Mouse (Mus musculus) T-cell, adult 2 months (primary cell): Measurements from ENCODE around the gene Abcc2.

Source experiments
- DNase-seq: peaks from one replicate; pipeline ENCODE4 v3.0.0; 2022; ENCODE audit warnings: low spot score

Gene Abcc2

DNA sequence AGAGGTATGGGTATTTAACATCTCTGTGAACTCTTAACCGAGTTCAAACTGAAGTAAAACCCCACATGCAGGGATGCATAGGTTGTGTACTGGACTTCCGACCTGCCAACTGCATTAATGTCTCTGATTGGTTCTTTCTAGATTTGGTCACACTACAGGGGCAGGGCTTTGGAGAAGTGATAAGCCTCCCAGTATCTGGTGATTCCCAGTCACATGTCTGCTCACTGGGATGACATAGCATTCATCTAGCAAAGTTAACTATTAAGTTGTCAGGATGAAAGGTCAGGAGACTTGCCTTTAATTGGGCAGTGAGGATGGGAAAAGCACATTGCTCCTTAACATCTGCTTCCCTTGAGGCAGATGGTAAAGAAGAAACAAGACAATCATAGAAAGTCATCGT is at the start of gene Abcc2:
Gene Abcc2, plus strand, starts transcription at position 213 of the 400 bp plus-strand sequence.
- DNase-seq = no peak

DNA sequence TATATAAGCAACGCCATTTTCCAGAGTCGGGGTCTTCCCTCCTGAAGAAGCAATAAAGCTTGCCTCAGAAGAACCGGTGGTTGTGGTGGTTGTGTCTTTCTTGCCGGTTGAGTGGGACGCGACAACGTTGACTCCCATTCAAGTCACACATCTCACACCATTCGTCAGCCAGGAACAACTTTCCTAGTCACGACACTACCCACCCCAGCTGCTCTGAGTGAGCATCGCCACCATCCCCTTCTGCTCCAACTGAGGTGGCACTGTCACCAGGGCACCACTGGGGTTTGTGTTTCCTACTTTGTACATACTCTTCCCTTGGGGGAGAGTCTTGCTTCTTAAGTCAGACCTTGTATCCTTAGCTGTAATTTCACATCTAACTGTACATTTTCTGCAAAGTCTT is 43.6 kb upstream of the Abcc2 start:
- DNase-seq = no peak

DNA sequence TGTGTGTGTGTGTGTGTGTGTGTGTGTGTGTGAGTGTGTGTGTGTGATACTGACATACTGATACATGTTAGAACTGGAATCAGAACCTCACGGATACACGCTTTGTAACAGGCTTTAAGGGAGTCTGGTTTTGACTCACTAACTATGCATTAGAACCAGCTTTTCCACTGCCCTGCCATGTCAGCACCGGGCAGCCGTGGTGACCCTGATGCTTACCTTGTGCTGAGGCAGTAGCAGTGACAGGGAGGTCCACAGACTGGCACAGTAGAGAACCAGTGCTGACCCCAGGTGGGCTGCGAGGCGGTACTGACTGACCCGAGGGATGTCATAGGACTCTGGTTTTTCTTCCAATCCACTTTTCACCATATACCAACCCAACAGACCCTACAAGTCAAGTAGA is 38.6 kb upstream of the Abcc2 start:
- no peak for DNase-seq

DNA sequence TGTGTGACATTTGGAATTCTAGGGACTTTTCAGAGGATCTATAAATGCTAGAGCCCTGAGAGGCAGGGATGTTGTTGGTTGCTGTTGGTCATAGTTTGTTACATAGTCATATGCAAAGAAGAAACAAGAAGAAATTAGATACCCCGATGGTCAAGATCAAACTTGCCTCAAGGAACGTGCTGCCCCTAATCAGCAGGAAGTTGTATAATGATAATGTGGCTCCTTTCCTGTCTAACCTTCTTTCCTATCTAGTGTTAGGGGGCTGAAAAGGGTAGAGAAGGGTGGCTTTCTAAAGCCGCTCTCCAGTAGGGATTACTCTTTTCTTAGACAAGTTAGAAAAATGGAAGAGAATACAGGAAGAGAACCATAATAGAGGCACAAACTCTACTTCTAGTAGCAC is 36.3 kb upstream of the Abcc2 start:
- DNase-seq = no peak

DNA sequence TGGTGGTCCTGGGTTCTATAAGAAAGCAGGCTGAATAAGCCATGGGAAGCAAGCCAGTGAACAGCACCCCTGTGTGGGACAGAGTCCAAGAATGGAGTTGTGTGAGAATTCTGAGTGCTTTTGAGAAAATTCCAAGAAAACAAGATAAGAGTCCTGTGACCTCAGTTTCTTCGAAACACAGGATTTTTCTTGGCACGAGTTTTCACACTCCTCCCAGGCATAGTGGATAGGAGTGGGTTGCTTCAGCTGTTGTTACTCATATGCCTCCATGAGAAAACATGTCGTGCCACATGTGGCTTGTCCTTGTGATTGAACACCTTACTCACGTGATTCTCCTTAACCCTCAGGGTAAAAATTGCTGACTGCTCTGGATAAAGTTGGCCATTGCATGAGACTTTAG is 34.1 kb upstream of the Abcc2 start:
- no peak for DNase-seq

DNA sequence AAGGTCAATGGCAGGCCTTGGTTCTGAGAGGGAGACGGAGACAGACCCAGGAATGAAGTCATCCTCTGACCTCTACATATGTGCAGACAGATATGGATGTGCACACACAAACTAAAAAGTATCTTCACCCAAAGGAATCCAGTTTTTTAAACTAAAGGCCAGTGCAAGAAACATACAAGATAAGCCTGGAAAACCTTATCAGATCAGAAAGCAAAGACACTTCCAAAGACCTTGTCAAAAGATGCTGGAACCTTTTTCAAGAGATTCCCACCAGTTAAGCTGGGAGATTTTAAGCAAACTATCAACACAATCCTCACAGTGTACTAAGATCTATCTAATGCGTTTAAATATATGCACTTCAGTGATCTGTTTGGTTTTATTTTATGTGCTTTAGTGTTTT is 32.0 kb upstream of the Abcc2 start:
- no peak for DNase-seq

DNA sequence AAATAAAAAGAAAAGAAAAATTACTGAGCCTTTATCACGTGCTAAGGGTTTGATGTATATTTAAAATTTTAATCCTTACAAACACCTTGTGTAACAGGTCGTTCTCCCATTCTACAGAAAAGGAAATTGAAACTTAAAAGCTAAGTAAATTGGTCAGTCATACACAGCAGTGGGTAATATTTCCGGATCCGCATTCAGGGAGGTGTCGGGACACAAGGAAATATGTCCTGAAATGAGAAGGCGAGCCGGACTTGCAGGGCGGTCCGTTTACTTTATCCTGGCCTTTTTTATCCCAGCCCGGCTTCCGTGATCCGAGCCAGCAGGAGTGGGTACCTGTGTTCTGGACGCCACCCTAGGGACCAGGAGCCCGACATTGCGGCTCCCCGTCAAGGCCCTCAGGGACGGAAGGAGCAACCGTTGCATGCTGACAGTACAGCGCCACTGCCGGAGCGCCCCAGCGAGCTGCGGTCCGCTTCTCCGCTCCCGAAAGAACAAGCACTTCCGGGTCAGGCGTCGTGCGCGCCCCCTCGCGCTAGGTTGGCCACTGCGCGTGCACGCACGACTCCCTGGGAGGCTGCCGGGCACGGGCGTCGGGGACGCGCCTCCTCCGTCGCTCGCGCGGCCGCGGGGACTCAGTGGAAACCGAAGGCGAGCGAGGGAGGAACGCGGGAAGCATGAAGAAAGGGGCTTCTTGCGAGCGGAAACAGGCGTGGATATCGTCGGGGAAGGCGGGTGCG is 29.3 kb upstream of the Abcc2 start, which contains the start of the genes Cutc and Cox15:
Gene Cutc, plus strand, starts transcription at position 508 of the 737 bp plus-strand sequence.
Gene Cox15, minus strand, starts transcription at position 512 of the 737 bp plus-strand sequence.
- peak; percentile 96 for DNase-seq

DNA sequence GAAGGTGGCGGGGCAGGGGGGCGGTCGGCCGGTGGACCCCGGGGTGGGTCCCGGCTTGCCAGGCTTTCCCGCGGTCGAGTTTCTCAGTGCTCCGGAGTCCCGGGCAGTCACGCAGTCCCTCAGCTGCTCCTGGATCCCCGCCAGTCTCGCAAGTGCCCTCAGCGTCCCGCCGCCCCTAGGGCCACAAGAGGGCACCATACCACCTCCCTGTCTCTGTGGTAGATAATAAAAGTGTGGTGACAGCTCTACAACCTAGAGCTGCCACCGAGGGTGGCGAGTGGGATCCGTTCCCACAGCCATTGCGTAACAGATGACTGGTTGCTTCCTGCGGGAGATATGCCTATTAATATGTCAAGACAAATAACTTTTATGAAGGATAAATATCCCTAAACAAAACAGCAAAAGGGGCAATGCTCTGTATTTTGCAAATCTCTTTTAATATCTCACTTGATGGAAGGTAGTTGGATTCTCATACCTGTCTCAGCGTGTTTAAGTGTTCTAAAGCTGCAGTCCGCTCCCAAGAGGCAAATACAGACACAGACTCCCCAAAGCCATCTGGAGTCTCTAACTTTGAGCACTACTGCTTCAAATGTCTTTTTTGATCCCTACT is 28.7 kb upstream of the Abcc2 start:
- DNase-seq = peak; percentile 90

DNA sequence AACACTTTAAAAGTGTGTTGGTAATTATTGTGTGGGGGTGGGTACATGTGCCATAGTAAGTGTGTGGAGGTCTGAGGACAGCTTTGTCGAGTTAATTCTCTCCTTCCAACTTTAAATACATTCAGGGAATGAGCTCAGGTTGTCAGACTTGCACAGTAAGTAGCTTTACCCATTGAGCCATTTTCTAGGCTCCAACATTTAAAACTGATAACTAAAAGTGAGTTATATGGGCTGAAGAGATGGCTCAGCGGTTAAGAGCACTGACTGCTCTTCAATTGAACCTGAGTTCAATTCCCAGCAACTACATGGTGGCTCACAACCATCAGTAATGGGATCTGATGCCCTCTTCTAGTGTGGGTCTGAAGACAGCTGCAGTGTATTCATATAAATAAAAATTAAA is 27.8 kb upstream of the Abcc2 start:
- DNase-seq = no peak

DNA sequence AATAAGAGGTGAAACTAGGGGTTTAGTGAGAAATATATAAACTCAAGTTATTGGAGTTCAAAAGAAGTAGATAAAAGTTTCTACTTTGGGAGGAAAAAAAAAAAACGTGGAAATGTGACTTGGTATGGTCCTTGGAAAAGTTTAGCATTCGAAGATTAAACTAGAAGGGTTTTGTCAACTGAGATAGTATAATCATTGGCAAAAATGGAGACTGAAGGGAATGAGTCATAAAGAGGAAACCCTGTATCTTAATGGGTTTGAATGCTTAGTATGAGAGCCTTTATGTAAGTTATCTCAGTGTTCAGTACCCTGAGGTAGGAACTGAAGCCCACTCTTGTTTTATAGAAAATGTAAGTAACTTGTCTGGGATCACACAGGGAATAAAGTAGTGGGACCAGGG is 27.1 kb upstream of the Abcc2 start:
- DNase-seq = no peak

DNA sequence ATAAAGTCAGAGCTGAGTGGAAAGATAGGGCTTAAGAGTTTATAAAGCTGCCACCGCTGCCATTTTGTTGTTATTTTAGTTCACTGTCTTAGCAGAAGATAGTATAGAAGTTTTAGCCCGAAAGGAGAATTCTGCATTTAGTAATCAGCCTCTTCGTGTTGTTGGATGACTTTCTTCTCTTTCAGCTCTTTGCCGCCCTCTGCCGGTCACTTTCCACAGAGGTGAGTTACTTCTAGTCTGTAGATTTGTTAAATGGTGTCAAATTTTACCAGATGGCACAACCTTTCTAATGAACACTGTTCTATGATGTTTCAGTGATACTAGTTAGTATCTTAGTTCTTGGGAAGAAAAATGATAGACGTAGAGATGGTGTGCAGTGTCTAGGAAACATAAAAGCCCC is 21.5 kb upstream of the Abcc2 start:
- DNase-seq = peak; percentile 66

DNA sequence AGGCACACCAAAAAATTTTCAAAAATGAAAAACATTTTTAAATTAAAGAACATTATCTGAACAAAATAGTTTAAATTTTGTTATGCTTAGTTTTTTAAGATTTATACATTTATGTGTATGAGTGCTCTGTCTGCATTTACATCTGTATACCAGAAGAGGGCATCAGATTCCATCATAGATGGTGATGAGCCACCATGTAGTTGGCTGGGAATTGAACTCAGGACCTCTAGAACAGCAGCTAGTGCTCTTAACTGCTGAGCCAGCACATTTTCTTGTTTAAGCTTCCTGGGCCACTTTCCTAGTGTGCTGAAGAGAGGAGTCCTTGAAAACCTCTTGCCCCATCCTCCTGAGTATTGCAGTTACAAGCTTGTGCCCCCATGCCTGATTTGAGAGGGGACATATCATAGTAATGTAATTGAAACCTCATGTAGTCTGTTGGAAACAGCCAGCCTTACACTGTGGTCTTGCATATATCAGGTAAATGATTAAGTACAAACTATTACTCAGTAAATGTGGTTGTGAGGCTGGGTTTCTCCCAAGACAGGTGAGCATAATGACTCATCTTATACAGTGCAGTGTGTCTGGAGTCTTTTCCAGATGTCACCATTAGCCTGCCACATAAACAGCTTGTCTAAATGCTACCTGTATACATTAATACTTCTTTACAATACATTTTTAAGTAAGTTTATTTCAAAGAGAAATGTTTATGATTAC is 20.3 kb upstream of the Abcc2 start:
- DNase-seq = no peak

DNA sequence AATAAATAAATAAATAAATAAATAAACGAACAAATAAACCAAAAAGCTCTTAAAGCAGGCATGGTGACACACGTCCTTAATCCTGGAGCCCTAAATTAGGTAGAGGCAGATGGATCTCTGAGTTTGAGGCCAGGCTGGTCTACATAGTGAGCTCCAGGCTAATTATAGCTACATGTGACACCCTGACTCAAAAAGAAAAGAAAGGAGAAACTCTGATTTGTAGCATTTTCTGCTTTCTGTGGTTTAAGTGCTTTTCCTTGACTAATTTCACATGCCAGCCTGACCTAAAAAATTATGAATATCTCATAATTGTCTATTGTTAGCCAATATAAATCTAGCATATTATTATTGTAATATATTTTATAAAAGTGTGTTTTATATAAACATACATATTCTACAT is 19.6 kb upstream of the Abcc2 start:
- DNase-seq = no peak

DNA sequence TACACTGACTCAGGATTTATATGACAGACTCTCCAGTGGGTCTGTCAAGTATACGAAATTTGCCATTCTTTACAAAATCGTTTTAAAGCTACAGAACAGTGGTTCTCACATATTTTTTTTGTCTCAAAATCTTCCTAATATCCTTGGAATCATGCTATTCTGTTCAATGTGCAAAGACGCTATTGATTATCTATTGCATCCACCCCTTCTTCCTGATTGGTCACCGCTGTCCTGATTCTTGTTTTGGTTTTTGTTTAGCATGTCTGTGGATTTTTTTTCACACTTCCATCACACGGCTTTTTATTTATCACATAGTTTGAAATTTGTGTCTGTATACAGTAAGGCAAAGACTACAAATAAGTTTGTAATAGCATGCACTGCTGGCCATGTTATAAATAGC is 15.5 kb upstream of the Abcc2 start:
- DNase-seq = no peak

DNA sequence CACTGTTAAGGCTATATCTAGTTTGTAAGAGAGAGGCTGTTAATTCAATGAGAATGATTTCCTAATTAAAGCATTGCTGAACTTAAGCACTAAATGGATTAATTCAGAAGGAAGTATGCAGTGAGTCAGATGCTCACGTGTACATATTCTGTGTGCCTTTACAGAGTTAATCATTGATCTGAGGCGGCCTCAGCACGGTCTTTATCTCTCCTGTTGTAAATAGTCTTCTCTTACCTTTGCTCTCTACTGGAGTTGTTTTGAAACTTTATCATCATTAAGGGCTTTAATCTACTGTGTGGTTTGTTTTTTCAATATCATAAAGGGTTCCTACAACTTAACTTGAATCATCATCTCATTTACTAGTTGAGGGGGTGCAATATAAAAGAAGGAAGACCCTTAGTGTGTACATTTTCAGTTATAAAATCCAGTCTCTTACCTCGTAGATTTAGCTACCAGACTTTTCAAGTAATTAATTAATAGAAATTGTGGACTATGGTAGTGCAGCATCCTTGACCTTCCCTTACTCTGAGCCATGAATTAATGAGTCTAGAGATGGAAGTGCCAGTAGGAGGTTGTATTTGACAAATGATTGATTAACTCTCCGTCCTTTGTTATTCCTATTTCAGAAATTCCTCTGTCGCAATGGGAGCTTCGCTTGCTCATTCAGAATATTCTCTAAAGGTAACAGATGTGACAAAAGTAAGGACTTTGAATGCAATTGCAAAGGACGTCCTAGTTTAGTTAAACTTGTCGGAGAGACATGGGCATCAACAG is 14.3 kb upstream of the Abcc2 start:
- no peak for DNase-seq

DNA sequence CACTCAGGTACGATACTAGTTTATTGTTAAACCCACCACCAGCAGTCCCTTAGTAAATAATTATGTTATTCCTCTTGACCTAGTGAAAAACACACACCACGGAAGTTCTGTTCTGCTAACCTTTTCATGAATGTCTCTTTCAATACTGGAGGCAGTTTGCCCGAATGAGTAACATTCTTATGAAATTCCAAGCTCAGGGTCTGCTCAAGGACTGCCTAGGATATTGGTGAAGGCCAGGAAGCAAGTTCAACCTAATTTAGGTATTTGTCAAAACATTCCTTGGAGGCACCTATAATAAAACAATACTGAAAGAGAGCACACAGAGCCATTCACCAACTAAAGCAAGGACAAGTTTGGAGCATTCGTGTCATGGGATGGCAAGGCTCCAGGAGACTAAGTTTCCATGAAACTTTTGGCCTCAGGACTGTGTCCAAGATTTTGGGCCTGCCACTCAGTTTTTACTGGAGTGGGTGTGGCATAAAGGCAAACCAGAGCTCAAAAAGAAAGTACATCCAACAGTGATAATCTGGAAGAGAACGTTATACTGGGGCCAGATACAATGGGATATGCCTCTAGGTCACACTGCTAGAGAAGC is 12.5 kb upstream of the Abcc2 start:
- no peak for DNase-seq

DNA sequence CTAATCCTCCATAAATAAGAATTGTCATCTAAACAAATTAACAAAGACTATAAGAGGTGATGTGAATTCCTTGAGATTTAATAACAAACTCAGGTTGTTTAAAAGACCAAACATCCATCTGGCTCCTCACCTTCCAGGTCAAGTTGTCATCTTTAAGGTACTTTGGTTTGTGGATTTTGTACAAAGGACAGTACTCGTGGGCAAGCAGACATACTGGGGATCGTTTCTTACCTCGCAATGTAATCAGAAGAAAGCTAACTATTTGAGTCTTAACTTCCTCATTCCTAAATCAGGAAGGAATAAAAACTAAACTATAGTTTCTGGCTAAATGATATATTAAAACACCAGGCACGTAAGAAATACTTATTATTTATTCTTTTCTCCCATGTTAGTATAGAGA is 11.4 kb upstream of the Abcc2 start:
- DNase-seq = no peak

DNA sequence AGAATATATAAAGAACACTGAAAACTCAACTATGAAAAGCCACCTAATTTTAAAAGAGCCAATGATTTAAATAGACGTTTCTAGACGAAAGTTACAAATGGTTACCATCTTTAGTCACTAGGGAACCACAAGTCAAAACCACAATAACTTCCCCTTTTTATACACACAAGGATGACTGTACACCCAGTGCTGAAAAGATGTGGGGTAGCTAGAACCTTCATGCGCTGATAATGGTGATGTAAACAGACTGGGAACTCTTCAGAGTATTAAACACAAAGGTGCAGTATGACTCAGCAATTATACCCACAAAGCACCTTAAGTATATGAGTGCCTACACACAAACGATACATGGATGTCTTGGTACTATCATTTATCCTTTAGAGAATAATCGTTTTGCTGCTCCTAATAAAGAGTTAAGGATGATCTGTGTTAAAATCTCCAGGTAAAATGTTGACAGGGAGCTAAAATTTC is 10.5 kb upstream of the Abcc2 start:
- peak; percentile 7 for DNase-seq

DNA sequence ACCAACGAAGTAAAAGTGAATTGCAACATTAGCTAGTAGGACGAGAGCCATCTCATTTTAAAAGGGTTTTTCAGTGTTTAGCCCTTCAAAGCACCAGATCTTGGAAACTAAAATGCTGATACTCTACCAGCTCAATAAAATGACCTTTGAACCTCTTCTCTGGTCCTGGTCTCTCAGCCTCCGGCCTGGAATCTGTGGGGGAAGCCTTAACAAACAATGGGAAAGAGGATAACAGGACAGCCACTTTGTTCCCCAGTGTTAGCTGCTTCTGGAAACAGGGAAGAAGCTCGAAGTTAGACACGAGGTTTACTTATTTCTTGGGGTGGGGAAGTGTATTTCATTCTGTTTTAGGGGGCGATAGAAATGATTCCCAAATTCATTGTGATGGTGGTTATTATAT is 9.7 kb upstream of the Abcc2 start:
- no peak for DNase-seq

DNA sequence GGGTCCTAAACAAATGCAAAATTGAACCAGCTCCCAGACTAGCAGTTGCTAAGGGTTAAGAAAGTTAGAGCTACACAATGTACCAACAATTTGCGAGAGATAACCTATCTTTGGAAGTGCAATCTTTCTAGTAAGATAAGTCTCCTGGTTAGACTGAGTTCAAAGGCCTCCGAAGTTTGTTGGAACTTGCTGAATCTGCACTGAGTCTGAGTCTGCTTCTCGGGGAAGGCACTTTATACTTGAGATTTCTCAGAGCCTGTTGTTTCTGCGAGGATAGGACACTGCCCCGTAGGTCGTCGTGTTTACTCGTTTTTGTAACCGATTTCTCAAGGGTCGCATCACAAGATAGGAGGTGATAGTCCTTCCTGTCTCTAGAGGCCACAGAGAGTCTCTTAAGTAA is 6.6 kb upstream of the Abcc2 start:
- no peak for DNase-seq

DNA sequence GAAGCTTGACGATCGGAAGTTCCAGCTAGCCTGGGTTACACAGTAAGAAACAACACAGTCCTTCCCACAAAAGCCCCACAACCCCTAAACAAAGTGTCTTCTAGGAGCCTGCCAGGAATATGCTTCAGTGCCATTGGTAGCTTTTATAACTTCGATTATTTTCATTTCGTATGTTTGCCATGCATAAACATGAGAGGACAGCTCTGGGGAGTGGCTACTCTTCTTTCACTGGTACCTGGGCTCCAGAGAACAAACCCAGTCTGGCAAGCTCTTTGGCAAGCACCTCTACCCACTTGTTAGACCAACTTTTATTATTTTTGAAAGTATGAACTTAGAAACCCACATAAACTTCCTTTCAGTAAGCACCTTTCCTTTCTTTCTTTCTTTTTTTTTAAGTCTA is 5.4 kb upstream of the Abcc2 start:
- no peak for DNase-seq

DNA sequence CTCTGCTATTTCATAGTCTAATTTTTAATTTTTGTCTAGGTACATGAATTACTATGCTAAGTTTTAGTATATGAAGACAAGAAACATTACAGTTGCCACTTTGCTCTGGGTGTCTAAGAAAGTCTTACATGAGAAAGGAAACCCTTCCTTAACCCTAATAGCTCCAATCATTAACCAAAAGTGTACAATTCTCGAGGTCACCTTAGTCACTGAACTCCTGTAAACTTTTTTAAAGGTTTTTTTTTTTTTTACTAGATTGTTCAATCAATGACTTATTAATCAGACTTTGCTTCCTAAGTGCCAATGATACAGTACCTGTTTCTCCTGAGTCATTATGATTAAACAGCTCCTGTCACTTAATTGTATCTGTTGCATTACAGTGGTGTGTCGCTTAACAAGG is 4.7 kb upstream of the Abcc2 start:
- DNase-seq = no peak
